Mouse (Mus musculus): ENCODE data around the gene Slc25a1. TPM values are rescaled to one million over a fixed set of nuclear protein-coding genes. Genes with fewer than 3 reads are reported as not detected.

Gene Slc25a1
- polyA plus RNA-seq, 1 experiment from 2014 or later, result 34.8 TPM

GRCm38 (mm10) chr16:17890342-17890727 is 37.7 kb downstream of the Slc25a1 start:
- peak overlapping the region; percentile 95 for H3K4me3 ChIP-seq
- 55% methylated on average over 2 of the region's 2 CpGs for WGBS
- peak overlapping the region; percentile 89 for H3K4me2 ChIP-seq
- peaks cover 30% of the 10 kb centered on the region for H3K4me1 ChIP-seq
- no peak for ATAC-seq (ENCODE audit: extremely low read depth, insufficient number of reproducible peaks, low FRiP score, low TSS enrichment)
- H3K9me3 ChIP-seq, result no peaks in the 10 kb centered on the region
- peak overlapping the region; percentile 98 for H3K27ac ChIP-seq (replicated peaks)
- H3K36me3 ChIP-seq, result no peaks in the 10 kb centered on the region; the same call in 1 of the 2 replicates
- peak overlapping the region; percentile 98 for H3K9ac ChIP-seq
- no peaks in the 10 kb centered on the region for H3K27me3 ChIP-seq (replicated peaks)

- ATAC-seq (ENCODE audit: extremely low read depth, insufficient number of reproducible peaks, low FRiP score, low TSS enrichment), result no peak
- peaks cover 30% of the 10 kb centered on the region for H3K4me1 ChIP-seq
- 80% methylated on average over 6 of the region's 6 CpGs for WGBS
These were observed 38.2 kb downstream of the Slc25a1 start for GRCm38 (mm10) chr16:17889689-17890341.

GRCm38 (mm10) chr16:17884116-17884515 is 43.9 kb downstream of the Slc25a1 start:
- H3K36me3 ChIP-seq, result peaks cover 19% of the 10 kb centered on the region; the same call in 1 of the 2 replicates
- H3K4me3 ChIP-seq, result no peak overlapping the region
- H3K27me3 ChIP-seq (replicated peaks), result no peaks in the 10 kb centered on the region
- 56% methylated on average over 6 of the region's 6 CpGs for WGBS
- H3K27ac ChIP-seq (replicated peaks), result no peak overlapping the region
- H3K4me2 ChIP-seq, result no peak overlapping the region
- H3K4me1 ChIP-seq, result peaks cover 40% of the 10 kb centered on the region
- no peak for ATAC-seq (ENCODE audit: extremely low read depth, insufficient number of reproducible peaks, low FRiP score, low TSS enrichment)
- no peak overlapping the region for H3K9ac ChIP-seq
- H3K9me3 ChIP-seq, result no peaks in the 10 kb centered on the region

More at GRCm38 (mm10) chr16:17889689-17890341, 38.2 kb downstream of the Slc25a1 start:
- H3K9ac ChIP-seq, result peak overlapping the region; percentile 98
- peak overlapping the region; percentile 89 for H3K4me2 ChIP-seq
- H3K9me3 ChIP-seq, result no peaks in the 10 kb centered on the region
- H3K27me3 ChIP-seq (replicated peaks), result no peaks in the 10 kb centered on the region
- 0 out of 2 replicates have a peak overlapping the region, but pooled peaks have one; percentile 98 for H3K27ac ChIP-seq (replicated peaks)
- peak overlapping the region; percentile 95 for H3K4me3 ChIP-seq
- peaks cover 2% of the 10 kb centered on the region; the same call in 1 of the 2 replicates for H3K36me3 ChIP-seq

- Histone ChIP-seq H3K4me3 (no peak overlapping the region), H3K9me3 (no peaks in the 10 kb centered on the region), H3K4me1 (peaks cover 46% of the 10 kb centered on the region), H3K36me3 (peaks cover 19% of the 10 kb centered on the region), H3K27me3 (replicated peaks) (no peaks in the 10 kb centered on the region), H3K27ac (replicated peaks) (no peak overlapping the region), H3K4me2 (no peak overlapping the region), H3K9ac (no peak overlapping the region)
- no peak for ATAC-seq (ENCODE audit: extremely low read depth, insufficient number of reproducible peaks, low FRiP score, low TSS enrichment)
These were observed 45.8 kb downstream of the Slc25a1 start for GRCm38 (mm10) chr16:17882196-17882595.

- no peak overlapping the region for H3K4me2 ChIP-seq
- no peaks in the 10 kb centered on the region for H3K9me3 ChIP-seq
- H3K36me3 ChIP-seq, result peaks cover 17% of the 10 kb centered on the region
- no peak for ATAC-seq (ENCODE audit: extremely low read depth, insufficient number of reproducible peaks, low FRiP score, low TSS enrichment)
- no peaks in the 10 kb centered on the region for H3K27me3 ChIP-seq (replicated peaks)
- H3K4me3 ChIP-seq, result no peak overlapping the region
- WGBS, result 81% methylated on average over 4 of the region's 4 CpGs
- H3K27ac ChIP-seq (replicated peaks), result no peak overlapping the region
- H3K9ac ChIP-seq, result no peak overlapping the region
- peaks cover 53% of the 10 kb centered on the region for H3K4me1 ChIP-seq
These were observed 48.4 kb downstream of the Slc25a1 start for GRCm38 (mm10) chr16:17879571-17879970.

GRCm38 (mm10) chr16:17876096-17876495 is 51.9 kb downstream of the Slc25a1 start:
- Histone ChIP-seq H3K4me3 (no peak overlapping the region), H3K4me1 (peaks cover 63% of the 10 kb centered on the region), H3K9ac (no peak overlapping the region), H3K36me3 (peaks cover 17% of the 10 kb centered on the region), H3K9me3 (no peaks in the 10 kb centered on the region), H3K27ac (replicated peaks) (no peak overlapping the region), H3K4me2 (no peak overlapping the region), H3K27me3 (replicated peaks) (no peaks in the 10 kb centered on the region)
- WGBS, result 90% methylated on average over 1 of the region's 1 CpGs
- ATAC-seq (ENCODE audit: extremely low read depth, insufficient number of reproducible peaks, low FRiP score, low TSS enrichment), result no peak

Other genes with a start within 250 kb of the Slc25a1 start
- 32.0 and 33.3 TPM in 2 replicates for gene Med15, start 195.3 kb downstream of the Slc25a1 start, polyA plus RNA-seq (2015; fragmentation: Nextera tagmentation; extraction: Ambion mirVana)
- gene Klhl22, start 168.6 kb downstream of the Slc25a1 start, polyA plus RNA-seq (2015; fragmentation: Nextera tagmentation; extraction: Ambion mirVana), result 40.6 and 43.9 TPM in 2 replicates
- 7.0 and 8.2 TPM in 2 replicates for gene Scarf2, start 130.9 kb downstream of the Slc25a1 start, polyA plus RNA-seq (2015; fragmentation: Nextera tagmentation; extraction: Ambion mirVana)
- not detected in 2 replicates for gene B830017H08Rik, start 95.1 kb downstream of the Slc25a1 start, polyA plus RNA-seq (2015; fragmentation: Nextera tagmentation; extraction: Ambion mirVana)
- 1.1 and 1.8 TPM in 2 replicates for gene Car15, start 89.9 kb downstream of the Slc25a1 start, polyA plus RNA-seq (2015; fragmentation: Nextera tagmentation; extraction: Ambion mirVana)
- gene Gm20518, start 36.5 kb downstream of the Slc25a1 start, polyA plus RNA-seq (2015; fragmentation: Nextera tagmentation; extraction: Ambion mirVana), result 0.12 and 0.14 TPM in 2 replicates
- gene Tssk1, start 34.0 kb downstream of the Slc25a1 start, polyA plus RNA-seq (2015; fragmentation: Nextera tagmentation; extraction: Ambion mirVana), result 0.04 TPM in 2 replicates
- 47.8 and 48.4 TPM in 2 replicates for gene Dgcr2, start 29.7 kb downstream of the Slc25a1 start, polyA plus RNA-seq (2015; fragmentation: Nextera tagmentation; extraction: Ambion mirVana)
- not detected in 2 replicates for gene Tssk2, start 29.6 kb downstream of the Slc25a1 start, polyA plus RNA-seq (2015; fragmentation: Nextera tagmentation; extraction: Ambion mirVana)
- gene Ess2, start 16.9 kb downstream of the Slc25a1 start, polyA plus RNA-seq (2015; fragmentation: Nextera tagmentation; extraction: Ambion mirVana), result 27.5 and 29.8 TPM in 2 replicates
- not detected in 2 replicates for gene Gsc2, start 13.2 kb downstream of the Slc25a1 start, polyA plus RNA-seq (2015; fragmentation: Nextera tagmentation; extraction: Ambion mirVana)
- gene Vpreb2, start 52.2 kb upstream of the Slc25a1 start, polyA plus RNA-seq (2015; fragmentation: Nextera tagmentation; extraction: Ambion mirVana), result not detected in 2 replicates
- 50.5 and 61.6 TPM in 2 replicates for gene Dgcr6, start 124.6 kb upstream of the Slc25a1 start, polyA plus RNA-seq (2015; fragmentation: Nextera tagmentation; extraction: Ambion mirVana)
- 6.8 and 8.0 TPM in 2 replicates for gene Prodh, start 162.0 kb upstream of the Slc25a1 start, polyA plus RNA-seq (2015; fragmentation: Nextera tagmentation; extraction: Ambion mirVana)
- 0.46 and 0.72 TPM in 2 replicates for gene Rtn4r, start 199.4 kb upstream of the Slc25a1 start, polyA plus RNA-seq (2015; fragmentation: Nextera tagmentation; extraction: Ambion mirVana)